In genomic region chr11:87968356-87969122, GRCm38 (mm10) we compare ENCODE assay signal across 11 mouse cellular contexts. TPM values are rescaled to one million over a fixed set of nuclear protein-coding genes. Genes with fewer than 3 reads are reported as not detected.
DNase-seq lines count a peak whose midpoint lies in the region; ATAC-seq and TF ChIP-seq lines count a peak whose summit lies in the region.
"Had no signal": no experiment of that assay in that cellular context is flagged by ENCODE, and none has a peak within 500 bp of the region (broad histone marks: within the 10 kb centered on the region; RNA-seq: fewer than 3 reads in every experiment).

No protein-coding gene starts in this region.

- peak; percentile 42 for TF ChIP-seq RAD21 in MEL (IDR thresholded peaks at IDR 0.05; ENCODE audit: low read depth, low read length)

- H3K36me3 ChIP-seq in heart, embryonic 15.5 days = no peaks in the 10 kb centered on the region
- H3K36me3 ChIP-seq in MEL (ENCODE audit: control insufficient read depth in 1 of 2, insufficient read depth in 2 of 2, low read length in 2 of 2) = peaks cover 0 to 2% of the 10 kb centered on the region in 2 experiments; a peak in 1 of 4 replicates
- H3K36me3 ChIP-seq in intestine, embryonic 15.5 days = no peaks in the 10 kb centered on the region
- no peaks in the 10 kb centered on the region for H3K36me3 ChIP-seq in midbrain, embryonic 16.5 days (ENCODE audit: control insufficient read depth, insufficient read depth, low read length)

- peak overlapping the region; percentile 58; the same call in 1 of the 2 replicates for H3K4me2 ChIP-seq in heart, embryonic 15.5 days
- H3K4me2 ChIP-seq in intestine, embryonic 15.5 days (replicated peaks) = peak overlapping the region; percentile 61; the same call in 1 of the 2 replicates
- H3K4me2 ChIP-seq in midbrain, embryonic 16.5 days (ENCODE audit: low read length) = peak overlapping the region; percentile 47; the same call in 1 of the 2 replicates

- intact Hi-C loops in gastrocnemius, postnatal 36 days (cut with DNase I) = no loop called here

- DNase-seq in heart, adult 18-20 months = no peak
- peak; percentile 66 for DNase-seq in MEL (ENCODE audit: low read depth, low spot score)
- no peak for DNase-seq in Muller cell, postnatal 12 days (ENCODE audit: inconsistent ontology term)
- no peak for DNase-seq in gastrocnemius, postnatal 36 days
- DNase-seq in spleen, postnatal 4 days (ENCODE audit: low spot score in 2 of 2) = no peak

- ATAC-seq in heart, embryonic 15.5 days (replicated peaks; ENCODE audit: insufficient number of reproducible peaks, insufficient read depth, low FRiP score, low read depth) = no peak
- ATAC-seq in intestine, embryonic 15.5 days = 0 out of 2 replicates have a peak, but pooled peaks have one; percentile 19
- ATAC-seq in midbrain, embryonic 16.5 days = no peak

- H3K79me2 ChIP-seq in MEL (ENCODE audit: control insufficient read depth, insufficient read depth, low read length, poor library complexity) = no peaks in the 10 kb centered on the region

- no peak overlapping the region for H3K27ac ChIP-seq in heart, embryonic 15.5 days
- no peak overlapping the region for H3K27ac ChIP-seq in MEL (ENCODE audit: control insufficient read depth, low read depth, low read length)
- H3K27ac ChIP-seq in intestine, embryonic 15.5 days = no peak overlapping the region
- H3K27ac ChIP-seq in midbrain, embryonic 16.5 days (ENCODE audit: low read length) = no peak overlapping the region

- H3K4me3 ChIP-seq in heart, embryonic 15.5 days = no peak overlapping the region
- H3K4me3 ChIP-seq in MEL (ENCODE audit: control insufficient read depth in 1 of 2, insufficient read depth in 1 of 2, low read depth in 2 of 2, low read length in 2 of 2) = peak overlapping the region; percentile 45 to 47
- H3K4me3 ChIP-seq in intestine, embryonic 15.5 days (replicated peaks) = no peak overlapping the region
- no peak overlapping the region for H3K4me3 ChIP-seq in midbrain, embryonic 16.5 days (ENCODE audit: low read depth, low read length)

- TF ChIP-seq POLR2A in MEL (IDR thresholded peaks at IDR 0.05; ENCODE audit: control insufficient read depth in 1 of 2, insufficient read depth in 1 of 2, low read depth in 1 of 2, low read length in 2 of 2, poor library complexity in 1 of 2) = no peak

- no peak for TF ChIP-seq EP300 in MEL (IDR thresholded peaks at IDR 0.05; ENCODE audit: low read depth in 1 of 2, low read length in 2 of 2)

- WGBS in heart, embryonic 15.5 days = 14% methylated on average over 20 of the region's 20 CpGs
- 18% methylated on average over 14 of the region's 20 CpGs for WGBS in intestine, embryonic 15.5 days
- 19% methylated on average over 13 of the region's 20 CpGs for WGBS in midbrain, embryonic 16.5 days

- no peaks in the 10 kb centered on the region for H3K9me3 ChIP-seq in heart, embryonic 15.5 days (replicated peaks)
- no peaks in the 10 kb centered on the region for H3K9me3 ChIP-seq in MEL (replicated peaks; ENCODE audit: insufficient read depth, low read length)
- no peaks in the 10 kb centered on the region for H3K9me3 ChIP-seq in intestine, embryonic 15.5 days
- H3K9me3 ChIP-seq in midbrain, embryonic 16.5 days (replicated peaks; ENCODE audit: control insufficient read depth, low read length, poor library complexity, severe bottlenecking) = no peaks in the 10 kb centered on the region

- H3K27me3 ChIP-seq in heart, embryonic 15.5 days = peaks cover 11% of the 10 kb centered on the region; the same call in 1 of the 2 replicates
- no peaks in the 10 kb centered on the region for H3K27me3 ChIP-seq in MEL (ENCODE audit: control insufficient read depth in 1 of 2, insufficient read depth in 2 of 2, low read length in 2 of 2)
- no peaks in the 10 kb centered on the region for H3K27me3 ChIP-seq in intestine, embryonic 15.5 days (replicated peaks)
- no peaks in the 10 kb centered on the region for H3K27me3 ChIP-seq in midbrain, embryonic 16.5 days (ENCODE audit: control insufficient read depth, insufficient read depth, low read depth, low read length)

- peak; percentile 41 to 62 (median 46) for TF ChIP-seq CTCF in MEL (IDR thresholded peaks at IDR 0.05 in 2 of 3, conservative IDR thresholded peaks at IDR 0.05 in 1 of 3; ENCODE audit: control insufficient read depth in 1 of 3, insufficient read depth in 1 of 3, low read depth in 2 of 3, low read length in 3 of 3, poor library complexity in 1 of 3, severe bottlenecking in 1 of 3)

- no peak overlapping the region for H3K9ac ChIP-seq in heart, embryonic 15.5 days
- H3K9ac ChIP-seq in MEL (ENCODE audit: control insufficient read depth, low read depth, low read length, poor library complexity, severe bottlenecking) = peak overlapping the region; percentile 33; the same call in 1 of the 2 replicates
- no peak overlapping the region for H3K9ac ChIP-seq in intestine, embryonic 15.5 days
- no peak overlapping the region for H3K9ac ChIP-seq in midbrain, embryonic 16.5 days (ENCODE audit: low read depth, low read length)

- 0 out of 2 replicates have a peak, but pooled peaks cover 8% of the 10 kb centered on the region for H3K4me1 ChIP-seq in heart, embryonic 15.5 days (replicated peaks)
- peaks cover 2 to 19% of the 10 kb centered on the region in 2 experiments; a peak in 3 of 4 replicates for H3K4me1 ChIP-seq in MEL (ENCODE audit: control insufficient read depth in 1 of 2, insufficient read depth in 2 of 2, low read length in 2 of 2)
- H3K4me1 ChIP-seq in intestine, embryonic 15.5 days (replicated peaks) = no peaks in the 10 kb centered on the region; the same call in 1 of the 2 replicates
- peaks cover 3% of the 10 kb centered on the region; the same call in 1 of the 2 replicates for H3K4me1 ChIP-seq in midbrain, embryonic 16.5 days (ENCODE audit: control insufficient read depth, insufficient read depth, low read length)

TF ChIP-seq in MEL, 35 proteins besides CTCF, POLR2A, EP300 and RAD21:
- TF ChIP-seq KAT2A (conservative IDR thresholded peaks at IDR 0.05; ENCODE audit: low read depth, low read length) (no peak), RCOR1 (IDR thresholded peaks at IDR 0.05; ENCODE audit: low read depth, low read length) (no peak), GATA1 (IDR thresholded peaks at IDR 0.05; ENCODE audit: low read depth, low read length) (no peak), SMC3 (IDR thresholded peaks at IDR 0.05; ENCODE audit: low read depth, low read length) (peak; percentile 64), GABPA (IDR thresholded peaks at IDR 0.05; ENCODE audit: low read depth, low read length) (peak; percentile 21; the same call in 1 of the 2 replicates), CHD2 (IDR thresholded peaks at IDR 0.05; ENCODE audit: low read length) (no peak), HCFC1 (IDR thresholded peaks at IDR 0.05; ENCODE audit: low read depth, low read length) (no peak), MXI1 (IDR thresholded peaks at IDR 0.05; ENCODE audit: low read depth, low read length) (peak; percentile 49), TAL1 (IDR thresholded peaks at IDR 0.05; ENCODE audit: low read length) (no peak), ZC3H11A (IDR thresholded peaks at IDR 0.05; ENCODE audit: low read depth, low read length) (peak; percentile 47; the same call in 1 of the 2 replicates), MAFK (IDR thresholded peaks at IDR 0.05; ENCODE audit: borderline replicate concordance, low read depth, low read length) (no peak), TBP (IDR thresholded peaks at IDR 0.05; ENCODE audit: low read depth, low read length) (no peak), NRF1 (IDR thresholded peaks at IDR 0.05; ENCODE audit: insufficient read depth, low read depth, low read length, poor library complexity, severe bottlenecking) (no peak), MEF2A (IDR thresholded peaks at IDR 0.05; ENCODE audit: extremely low read depth, insufficient replicate concordance, low read depth, low read length, poor library complexity, severe bottlenecking) (no peak), SIN3A (IDR thresholded peaks at IDR 0.05; ENCODE audit: low read length) (0 out of 2 replicates have a peak, but pooled peaks have one; percentile 18), ZNF384 (IDR thresholded peaks at IDR 0.05; ENCODE audit: low read depth, low read length) (no peak), MAZ (IDR thresholded peaks at IDR 0.05; ENCODE audit: low read depth, low read length) (no peak)

RNA-seq across cellular contexts. Expression of gene Dynll2, which starts 18.8 kb away (rescaled TPM):
- 23.1 and 24.9 TPM in 2 replicates for polyA plus RNA-seq in heart, embryonic 15.5 days (2015; fragmentation: Nextera tagmentation; extraction: Ambion mirVana)
- total RNA-seq in heart, adult 18-20 months (2021) = 100 to 1,000 TPM; 410 to 444 TPM
- 30.7 and 38.6 TPM in 2 replicates for total RNA-seq in MEL (2012; rRNA removed)
- polyA plus RNA-seq in MEL (2012; ENCODE audit: insufficient read depth in 1 of 2, insufficient read length in 2 of 2, low read depth in 1 of 2, low replicate concordance in 2 of 2, missing spikeins in 1 of 2) = 100 to 1,000 TPM in 1 of 2 experiments, 10 to 100 TPM in 1; 75.8 to 124 TPM
- polyA plus RNA-seq in intestine, embryonic 15.5 days (2015; fragmentation: Nextera tagmentation; extraction: Ambion mirVana) = 27.7 and 27.8 TPM in 2 replicates
- 57.3 and 58.8 TPM in 2 replicates for polyA plus RNA-seq in midbrain, embryonic 16.5 days (2015; fragmentation: Nextera tagmentation; extraction: Ambion mirVana)
- total RNA-seq in gastrocnemius, postnatal 36 days (2021) = 100 to 1,000 TPM; 157 to 161 TPM

RNA-seq across cellular contexts. Expression of gene Olfr464, which starts 47.8 kb away (rescaled TPM):
- polyA plus RNA-seq in heart, embryonic 15.5 days (2015; fragmentation: Nextera tagmentation; extraction: Ambion mirVana) = not detected in 2 replicates
- total RNA-seq in heart, adult 18-20 months (2021) = not detected
- not detected in 2 replicates for total RNA-seq in MEL (2012; rRNA removed)
- not detected for polyA plus RNA-seq in MEL (2012; ENCODE audit: insufficient read depth in 1 of 2, insufficient read length in 2 of 2, low read depth in 1 of 2, low replicate concordance in 2 of 2, missing spikeins in 1 of 2)
- not detected in 2 replicates for polyA plus RNA-seq in intestine, embryonic 15.5 days (2015; fragmentation: Nextera tagmentation; extraction: Ambion mirVana)
- 0.20 TPM in 2 replicates for polyA plus RNA-seq in midbrain, embryonic 16.5 days (2015; fragmentation: Nextera tagmentation; extraction: Ambion mirVana)
- total RNA-seq in gastrocnemius, postnatal 36 days (2021) = not detected
- total RNA-seq: adrenal gland, postnatal 25 days; hematopoietic stem cell, adult 5-6 weeks had no signal
- polyA plus RNA-seq: spleen, adult 2 months had no signal

Comparison
In these comparisons a context has a peak if more than half of its experiments do, and no peak if none do; other contexts are left out.
1. H3K4me3 ChIP-seq: peak in MEL (2 of 2); none in heart, embryonic 15.5 days (single experiment), intestine, embryonic 15.5 days (single experiment) and midbrain, embryonic 16.5 days (single experiment).
2. Peak in every context shown above with its lines, with median percentiles within 50 percentile points of each other: H3K4me2 ChIP-seq.